Mouse (Mus musculus) left cerebral cortex, adult 2 months (tissue): Measurements from ENCODE around the gene Gnl3l. TPM values are rescaled to one million over a fixed set of nuclear protein-coding genes. Genes with fewer than 3 reads are reported as not detected.

ENCODE experiments used
- DNase-seq, 2 experiments: peaks; one replicate each; pipeline ENCODE4 v3.0.0; 2021 to 2022; ENCODE audit warnings: low spot score in 2 of 2, mixed read lengths in 1 of 2; ENCODE audit errors: extremely low spot score in 1 of 2
- H3K27ac ChIP-seq: fragments of 200-600 bp; 2 replicates; pipeline ENCODE4 v1.8.1; 2022
- H3K4me3 ChIP-seq: fragments of 200-600 bp; 2 replicates; pipeline ENCODE4 v1.8.1; 2022
- CTCF ChIP-seq: fragments of 200-600 bp; IDR thresholded peaks from 2 replicates; pipeline ENCODE4 v1.8.1; 2022; ENCODE audit warnings: antibody characterized with exemption, mild to moderate bottlenecking, moderate library complexity
- intact Hi-C: fragments of 180-260 bp; cut with DNase I; formaldehyde crosslinking; loops from one replicate; pipeline ENCODE4 v1.15.1; 2025
- total RNA-seq, 2 experiments: library from RNA; stranded (reverse); gene quantifications; 2 replicates each; pipeline ENCODE4 v1.2.3; 2021

The Gnl3l gene
- total RNA-seq, 2 experiments from 2014 or later = 182 to 201 TPM

DNA sequence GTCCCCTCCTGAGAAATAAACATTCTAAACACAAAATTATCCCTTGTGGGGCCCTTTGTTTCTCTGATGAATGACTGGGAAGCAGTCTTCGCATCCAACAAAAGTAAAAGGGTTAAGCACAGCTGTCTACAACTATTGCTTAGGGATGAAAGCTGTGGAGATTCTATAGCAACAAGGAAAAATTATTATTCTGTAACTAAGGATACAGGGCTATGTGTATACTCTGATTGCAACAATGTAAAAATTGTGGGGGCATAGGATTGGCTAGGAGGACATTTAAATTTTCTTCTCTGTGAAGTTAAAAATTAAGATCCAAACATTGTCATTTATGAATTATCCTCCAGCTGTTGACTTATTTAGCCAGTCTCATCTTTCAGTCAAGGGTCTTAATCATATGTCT lies 61.1 kb downstream of the Gnl3l start:
- H3K4me3 ChIP-seq = peak overlapping the region; percentile 22; the same call in 1 of the 2 replicates
- no peak for TF ChIP-seq CTCF
- no peak overlapping the region for H3K27ac ChIP-seq
- intact Hi-C loops = loop anchor here (5.0 kb wide), 1 partner anchor 161 kb away; no protein-coding TSS in a partner anchor
- DNase-seq = no peak

- DNase-seq = no peak
- Histone ChIP-seq H3K4me3 (no peak overlapping the region), H3K27ac (no peak overlapping the region)
- intact Hi-C loops = loop anchor here (5.0 kb wide), 1 partner anchor 162 kb away; no protein-coding TSS in a partner anchor
- TF ChIP-seq CTCF = no peak
These were observed 61.7 kb downstream of the Gnl3l start for GRCm38 (mm10) chrX:150955441-150955840.

- no peak overlapping the region for H3K27ac ChIP-seq
- DNase-seq = no peak
- intact Hi-C loops = loop anchor here (5.0 kb wide), 1 partner anchor 163 kb away; no protein-coding TSS in a partner anchor
- H3K4me3 ChIP-seq = no peak overlapping the region
- no peak for TF ChIP-seq CTCF
These were observed 62.4 kb downstream of the Gnl3l start for GRCm38 (mm10) chrX:150954721-150955120.

Other genes with a start within 250 kb of the Gnl3l start
- gene Maged2, start 203.0 kb downstream of the Gnl3l start, total RNA-seq = 10 to 100 TPM; 42.6 to 49.5 TPM
- 10 to 100 TPM; 18.7 to 22.7 TPM for gene Fgd1, start 28.8 kb upstream of the Gnl3l start, total RNA-seq
- gene Tsr2, start 79.2 kb upstream of the Gnl3l start, total RNA-seq = 10 to 100 TPM; 71.9 to 79.8 TPM
- 10 to 100 TPM; 46.3 to 49.7 TPM for gene Wnk3, start 180.8 kb upstream of the Gnl3l start, total RNA-seq